8 mouse cellular contexts compared by ENCODE assay signal in genomic region chr2:13544193-13544824, GRCm38 (mm10). TPM values are rescaled to one million over a fixed set of nuclear protein-coding genes. Genes with fewer than 3 reads are reported as not detected.
DNase-seq lines count a peak whose midpoint lies in the region; ATAC-seq lines count a peak whose summit lies in the region.

TSS of gene Trdmt1 (minus strand) at chr2:13544668.

- no peaks in the 10 kb centered on the region for H3K27me3 ChIP-seq in hindbrain, embryonic 15.5 days

- ATAC-seq in hindbrain, embryonic 15.5 days (ENCODE audit: low FRiP score, low read depth), result peak; percentile 98

- H3K9ac ChIP-seq in hindbrain, embryonic 15.5 days, result peak within 1 kb of the TSS; percentile 84

- H3K4me2 ChIP-seq in hindbrain, embryonic 15.5 days, result peak within 1 kb of the TSS; percentile 78

- H3K4me1 ChIP-seq in hindbrain, embryonic 15.5 days (replicated peaks), result peaks cover 12% of the 10 kb centered on the region

- H3K4me3 ChIP-seq in hindbrain, embryonic 15.5 days, result peak within 1 kb of the TSS; percentile 71

- no peaks in the 10 kb centered on the region for H3K9me3 ChIP-seq in hindbrain, embryonic 15.5 days

- no peaks in the 10 kb centered on the region for H3K36me3 ChIP-seq in hindbrain, embryonic 15.5 days

- 0% methylated on average over 39 of the region's 39 CpGs for WGBS in hindbrain, embryonic 15.5 days

- peak; percentile 63 for DNase-seq in WW6 (ENCODE audit: low read depth, low spot score)
- DNase-seq in cerebellum, postnatal 36 days, result peak; percentile 69 to 82
- DNase-seq in frontal cortex, postnatal 36 days (ENCODE audit: low spot score in 2 of 2), result peak; percentile 81 to 84
- DNase-seq in left cerebral cortex, adult 11 months (ENCODE audit: low spot score), result peak; percentile 66
- peak; percentile 88 for DNase-seq in lung, postnatal 36 days
- peak; percentile 96 for DNase-seq in retina, embryonic 14.5 days (ENCODE audit: low spot score)
- peak; percentile 81 to 82 for DNase-seq in thymus, postnatal 36 days

- peak within 1 kb of the TSS; percentile 90 for H3K27ac ChIP-seq in hindbrain, embryonic 15.5 days (replicated peaks)

RNA-seq across cellular contexts. Expression of gene Trdmt1, which starts in this region (rescaled TPM):
- 7.2 and 8.5 TPM in 2 replicates for polyA plus RNA-seq in hindbrain, embryonic 15.5 days (2015; fragmentation: Nextera tagmentation; extraction: Ambion mirVana)

Comparison
In these comparisons a context has a peak if more than half of its experiments do, and no peak if none do; other contexts are left out.
1. Peak in every context shown above with its lines: DNase-seq, ATAC-seq, H3K4me3 ChIP-seq and H3K27ac ChIP-seq.